Mouse (Mus musculus) liver, adult 2 months (tissue): Measurements from ENCODE around the gene Map4k1. TPM values are rescaled to one million over a fixed set of nuclear protein-coding genes. Genes with fewer than 3 reads are reported as not detected.

Source experiments
- DNase-seq: peaks from one replicate; pipeline ENCODE4 v3.0.0-alpha.2; 2011; ENCODE audit warnings: low read depth, low spot score; ENCODE audit errors: extremely low read depth
- H3K27ac ChIP-seq: fragments of 200-500 bp; replicated peaks from 2 replicates; pipeline ENCODE4 v1.5.1; 2012; ENCODE audit warnings: low read depth, mild to moderate bottlenecking, control low read depth, inconsistent platforms, low read length; ENCODE audit not compliant: insufficient read depth
- H3K27me3 ChIP-seq: fragments of 200-500 bp; 2 replicates; pipeline ENCODE4 v1.6.1; 2012; ENCODE audit warnings: mild to moderate bottlenecking, moderate library complexity, low read length, inconsistent platforms; ENCODE audit not compliant: control insufficient read depth, insufficient read depth
- H3K36me3 ChIP-seq: fragments of 200-500 bp; 2 replicates; pipeline ENCODE4 v1.6.1; 2012; ENCODE audit warnings: low read length, inconsistent platforms; ENCODE audit not compliant: control insufficient read depth, insufficient read depth
- H3K4me1 ChIP-seq: fragments of 200-500 bp; 2 replicates; pipeline ENCODE4 v1.6.1; 2011; ENCODE audit warnings: low read length; ENCODE audit not compliant: control insufficient read depth, insufficient read depth
- H3K4me3 ChIP-seq: fragments of 200-500 bp; 2 replicates; pipeline ENCODE4 v1.5.1; 2011; ENCODE audit warnings: low read depth, mild to moderate bottlenecking, control low read depth, low read length, moderate library complexity; ENCODE audit not compliant: insufficient read depth
- H3K79me2 ChIP-seq: fragments of 200-500 bp; 2 replicates; pipeline ENCODE4 v1.6.1; 2012; ENCODE audit warnings: inconsistent platforms, mild to moderate bottlenecking, low read length, moderate library complexity; ENCODE audit not compliant: control insufficient read depth, insufficient read depth
- H3K9ac ChIP-seq: fragments of 200-500 bp; 2 replicates; pipeline ENCODE4 v1.6.1; 2012; ENCODE audit warnings: low read depth, mild to moderate bottlenecking, control low read depth, inconsistent platforms, low read length
- CTCF ChIP-seq: fragments of 200-500 bp; IDR thresholded peaks from 2 replicates; pipeline ENCODE4 v1.5.1; 2011; ENCODE audit warnings: low read depth, low read length, control low read depth
- POLR2A ChIP-seq: fragments of 200-500 bp; IDR thresholded peaks from 2 replicates; pipeline ENCODE4 v1.6.1; 2011; ENCODE audit warnings: low read length, control low read depth; ENCODE audit not compliant: insufficient read depth; ENCODE audit errors: extremely low read depth
- WGBS: fragments of 180-500 bp; shearing (Covaris S2); methylation state at CpG from one replicate; pipeline ENCODE4 v1.1.7; 2018; 5-methylcytosine and 5-hydroxymethylcytosine counted together
- polyA plus RNA-seq: library from polyadenylated mRNA; depleted of rRNA; stranded (reverse); fragments of >200 nt; gene quantifications from 2 replicates; pipeline ENCODE4 v1.2.3, GENCODE M21; 2012
- total RNA-seq: library from RNA; depleted of rRNA; stranded (reverse); fragments of >200 nt; gene quantifications from 2 replicates; pipeline ENCODE4 v1.2.3, GENCODE M21; 2014

Map4k1 gene
- total and polyA plus RNA-seq, 2 experiments, result 0.18 to 1.5 TPM

DNA sequence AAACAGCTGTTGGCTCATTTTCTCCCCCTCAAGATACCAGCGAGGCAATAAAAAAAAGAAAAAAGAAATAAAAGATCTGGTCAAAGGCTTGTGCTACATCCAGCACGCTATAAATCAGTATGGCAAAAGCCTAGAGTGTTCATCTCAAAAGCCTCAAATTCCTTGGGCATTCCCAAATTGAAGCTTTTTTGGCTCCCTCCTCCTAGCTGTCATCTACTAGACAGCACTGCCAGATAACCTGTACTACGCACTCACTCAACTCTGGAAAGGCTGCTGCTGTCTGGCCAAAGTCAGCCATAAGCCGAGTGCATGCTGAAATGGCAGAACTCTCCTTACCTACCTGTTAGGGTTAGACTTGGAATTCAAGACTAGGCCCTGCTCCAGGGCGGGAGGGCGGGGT, 24.6 kb upstream of the Map4k1 start:
- H3K27ac ChIP-seq, result no peak overlapping the region

GRCm38 (mm10) chr7:28957997-28958725, 23.7 kb upstream of the Map4k1 start:
- H3K36me3 ChIP-seq, result no peaks in the 10 kb centered on the region
- H3K4me1 ChIP-seq, result peaks cover 44% of the 10 kb centered on the region
- no peak for TF ChIP-seq POLR2A
- TF ChIP-seq CTCF, result no peak
- H3K4me3 ChIP-seq, result no peak overlapping the region
- no peaks in the 10 kb centered on the region for H3K27me3 ChIP-seq
- peak overlapping the region; percentile 37 for H3K27ac ChIP-seq
- WGBS, result 9% methylated on average over 1 of the region's 1 CpGs
- peak overlapping the region; percentile 49 for H3K9ac ChIP-seq
- no peak for DNase-seq
- H3K79me2 ChIP-seq, result peaks cover 51% of the 10 kb centered on the region

More for the DNA sequence above, 24.6 kb upstream of the Map4k1 start:
- H3K27me3 ChIP-seq, result no peaks in the 10 kb centered on the region
- TF ChIP-seq CTCF (no peak), POLR2A (no peak)
- peak; percentile 84 for DNase-seq
- peaks cover 55% of the 10 kb centered on the region for H3K79me2 ChIP-seq
- 50% methylated on average over 6 of the region's 6 CpGs for WGBS
- H3K9ac ChIP-seq, result no peak overlapping the region
- H3K4me3 ChIP-seq, result no peak overlapping the region
- H3K36me3 ChIP-seq, result no peaks in the 10 kb centered on the region
- H3K4me1 ChIP-seq, result peaks cover 49% of the 10 kb centered on the region

DNA sequence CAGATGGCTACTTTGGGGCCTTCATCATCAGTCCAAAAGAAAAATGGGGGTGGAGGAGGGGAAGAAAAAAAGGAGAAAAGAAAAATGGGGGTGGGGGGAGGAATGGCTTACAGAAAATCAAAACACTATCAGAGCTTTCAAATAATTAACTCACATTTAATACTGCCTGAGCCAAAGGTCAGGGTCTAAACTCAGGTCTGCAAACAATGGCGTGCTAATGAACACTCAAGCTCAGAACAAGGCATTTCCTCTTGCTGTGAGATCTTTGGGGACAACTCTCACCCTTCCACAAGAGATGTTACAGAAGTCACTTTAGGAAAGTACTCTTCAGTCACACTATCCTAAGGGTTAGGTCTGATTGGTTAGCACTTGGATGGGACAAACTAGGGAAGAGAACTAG, 23.1 kb upstream of the Map4k1 start:
- peak overlapping the region; percentile 46; the same call in 1 of the 2 replicates for H3K9ac ChIP-seq
- H3K4me3 ChIP-seq, result peak overlapping the region; percentile 18; the same call in 1 of the 2 replicates
- H3K36me3 ChIP-seq, result no peaks in the 10 kb centered on the region
- peak overlapping the region; percentile 93 for H3K27ac ChIP-seq
- no peak for TF ChIP-seq POLR2A
- TF ChIP-seq CTCF, result no peak
- WGBS, result 3% methylated on average over 1 of the region's 1 CpGs
- H3K27me3 ChIP-seq, result no peaks in the 10 kb centered on the region
- peaks cover 47% of the 10 kb centered on the region for H3K79me2 ChIP-seq
- peak; percentile 89 for DNase-seq
- H3K4me1 ChIP-seq, result peaks cover 41% of the 10 kb centered on the region

- Histone ChIP-seq H3K9ac (peak overlapping the region; percentile 94), H3K36me3 (no peaks in the 10 kb centered on the region), H3K27me3 (no peaks in the 10 kb centered on the region), H3K4me3 (peak overlapping the region; percentile 60; the same call in 1 of the 2 replicates), H3K27ac (peak overlapping the region; percentile 93), H3K4me1 (peaks cover 37% of the 10 kb centered on the region), H3K79me2 (peaks cover 42% of the 10 kb centered on the region)
- peak; percentile 93 for DNase-seq
- WGBS, result 3% methylated on average over 6 of the region's 6 CpGs
- TF ChIP-seq CTCF, result no peak
- TF ChIP-seq POLR2A, result 0 out of 2 replicates have a peak, but pooled peaks have one; percentile 15
Observed at GRCm38 (mm10) chr7:28959505-28960045, 22.3 kb upstream of the Map4k1 start.

GRCm38 (mm10) chr7:28960354-28961046, 21.4 kb upstream of the Map4k1 start:
- peaks cover 35% of the 10 kb centered on the region for H3K4me1 ChIP-seq
- H3K4me3 ChIP-seq, result peak overlapping the region; percentile 60
- peaks cover 32% of the 10 kb centered on the region for H3K79me2 ChIP-seq
- peak overlapping the region; percentile 93 for H3K27ac ChIP-seq
- H3K9ac ChIP-seq, result peak overlapping the region; percentile 94
- TF ChIP-seq POLR2A (no peak), CTCF (no peak)
- no peak for DNase-seq
- no peaks in the 10 kb centered on the region for H3K36me3 ChIP-seq
- 7% methylated on average over 9 of the region's 9 CpGs for WGBS
- H3K27me3 ChIP-seq, result no peaks in the 10 kb centered on the region
